Mouse (Mus musculus) right cerebral cortex, postnatal 4 days (tissue): ENCODE data around the gene Snrpc.
"Not testable (repeated sequence)": the region's sequence is repeated elsewhere in the genome, so short reads cannot be mapped to it uniquely, and the experiment has no call there.

Source experiments
- DNase-seq: peaks from one replicate; pipeline ENCODE4 v3.0.0-alpha.2; 2022

Snrpc gene

DNA sequence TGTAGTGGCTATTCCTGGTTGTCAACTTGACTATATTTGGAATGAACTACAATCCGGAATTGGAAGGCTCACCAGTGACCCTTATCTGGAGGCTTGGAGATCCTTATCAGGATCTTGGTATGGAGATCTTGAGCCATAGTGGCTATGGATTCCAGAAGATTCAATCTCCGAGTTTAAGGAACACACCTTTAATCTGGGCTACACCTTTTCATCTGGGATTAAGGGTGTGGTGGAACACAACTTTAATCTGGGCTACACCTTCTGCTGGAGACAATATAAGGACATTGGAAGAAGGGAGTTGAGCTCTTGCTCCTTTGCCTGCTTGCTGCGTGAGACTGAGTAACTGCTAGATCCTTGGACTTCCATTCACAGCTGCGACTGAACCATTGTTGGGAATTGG lies at the start of gene Snrpc:
Gene Snrpc (plus strand): TSS at position 301 of the 400 bp plus-strand sequence.
- not testable (repeated sequence) for DNase-seq

DNA sequence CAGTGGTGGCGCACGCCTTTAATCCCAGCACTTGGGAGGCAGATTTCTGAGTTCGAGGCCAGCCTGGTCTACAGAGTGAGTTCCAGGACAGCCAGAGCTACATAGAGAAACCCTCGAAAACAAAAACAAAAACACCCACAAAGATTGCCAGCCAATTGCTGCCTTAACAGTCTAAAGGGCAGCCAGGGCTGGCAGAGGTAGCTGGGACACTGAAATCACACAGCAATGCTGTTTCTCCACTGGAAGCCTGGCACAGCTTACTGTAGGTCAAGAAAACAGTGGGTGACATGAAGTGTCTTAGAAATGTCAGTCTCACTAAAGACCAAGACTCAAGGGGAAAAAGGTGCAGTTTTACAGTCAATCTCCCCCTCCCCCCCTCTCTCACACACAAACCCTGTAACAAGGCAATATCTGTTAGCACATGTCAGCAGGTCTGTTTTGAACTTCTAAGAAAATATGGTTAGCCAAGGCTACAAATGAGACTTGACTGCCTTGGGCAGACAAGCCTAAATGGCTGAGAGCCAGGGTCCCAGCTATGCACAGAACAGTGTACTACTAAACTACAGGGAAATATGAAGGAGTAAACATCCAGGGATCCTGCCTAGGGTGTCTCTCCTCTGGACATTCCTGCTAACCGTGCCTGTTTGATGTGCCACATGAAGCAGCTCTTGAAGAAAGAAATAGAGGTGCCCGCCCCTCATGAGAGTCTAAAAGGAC lies 49.3 kb upstream of the Snrpc start:
- DNase-seq: no peak

DNA sequence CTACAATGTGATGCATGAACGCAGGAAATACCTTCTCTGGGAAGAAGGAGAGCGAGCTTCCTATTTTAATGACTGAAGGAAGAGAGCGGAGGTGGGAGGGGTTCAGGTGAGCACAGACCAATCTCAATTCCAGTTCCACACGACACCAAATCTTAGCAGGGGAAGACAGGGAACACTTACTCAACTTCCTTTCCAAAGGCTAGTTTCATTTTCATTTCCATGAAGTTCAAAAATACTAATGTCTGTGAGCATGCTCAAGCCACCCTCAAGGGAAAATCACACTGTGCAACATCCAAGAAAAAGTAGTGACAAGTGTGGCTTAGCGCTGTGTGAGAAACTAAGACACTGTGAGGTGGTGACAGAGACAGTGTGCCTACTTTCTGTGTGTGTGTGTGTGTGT lies 47.9 kb upstream of the Snrpc start:
- DNase-seq: no peak

GRCm38 (mm10) chr17:27790976-27791375 lies 47.0 kb upstream of the Snrpc start:
- DNase-seq: no peak

DNA sequence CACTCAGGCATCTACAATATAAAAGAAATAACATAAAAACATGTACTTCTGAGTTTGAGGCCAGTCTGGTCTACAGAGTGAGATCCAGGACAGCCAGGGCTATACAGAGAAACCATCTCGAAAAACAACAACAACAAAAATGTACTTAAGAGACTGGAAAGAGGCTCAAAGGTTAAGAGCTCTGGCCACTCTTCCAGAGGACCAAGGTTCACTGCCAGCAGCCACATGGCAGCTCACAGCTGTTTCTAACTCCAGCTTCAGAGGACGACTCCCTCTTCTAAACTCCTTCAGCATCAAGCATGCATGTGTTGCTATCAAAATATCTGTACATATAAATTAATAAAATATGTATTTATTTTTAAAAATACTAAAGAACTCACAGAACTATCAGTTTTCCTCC lies 46.4 kb upstream of the Snrpc start:
- DNase-seq: no peak

DNA sequence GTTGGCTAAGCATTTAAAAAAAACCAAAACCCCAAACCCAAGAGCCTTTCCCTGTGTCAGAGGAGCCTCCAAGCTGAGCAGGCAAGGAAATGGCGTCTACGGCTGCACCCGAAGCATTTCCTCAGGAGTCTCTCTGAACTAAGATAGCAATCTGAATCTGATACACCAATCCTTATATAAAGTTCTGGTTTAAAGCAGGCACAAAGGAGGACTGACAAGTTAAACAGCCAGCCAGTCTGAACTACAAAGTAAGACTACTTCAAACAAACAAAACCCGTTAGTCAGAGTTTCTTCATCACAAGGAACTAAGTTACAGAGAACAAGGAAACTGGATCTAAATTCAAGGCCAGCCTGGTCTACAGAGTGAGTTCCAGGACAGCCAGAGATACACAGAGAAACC lies 45.4 kb upstream of the Snrpc start:
- no peak for DNase-seq

DNA sequence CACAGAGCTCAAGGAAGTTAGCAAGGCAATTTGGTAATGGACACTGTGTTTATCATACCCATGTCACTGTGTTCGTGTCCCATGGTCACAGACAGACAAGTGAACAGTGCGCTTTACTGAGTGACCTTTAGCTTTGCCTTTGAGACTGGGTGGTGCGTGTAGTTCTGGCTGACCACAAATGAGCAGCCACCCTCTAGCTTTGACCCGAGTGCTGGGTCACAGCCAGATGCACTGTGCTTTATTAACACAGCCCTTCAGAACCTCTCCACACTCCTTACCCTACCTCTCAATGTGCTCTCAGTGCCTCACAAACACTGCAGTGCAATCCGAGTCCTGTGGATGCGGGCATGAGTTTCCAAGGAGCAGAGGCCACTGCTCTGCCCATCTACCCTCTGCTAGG lies 44.8 kb upstream of the Snrpc start:
- DNase-seq: no peak

DNA sequence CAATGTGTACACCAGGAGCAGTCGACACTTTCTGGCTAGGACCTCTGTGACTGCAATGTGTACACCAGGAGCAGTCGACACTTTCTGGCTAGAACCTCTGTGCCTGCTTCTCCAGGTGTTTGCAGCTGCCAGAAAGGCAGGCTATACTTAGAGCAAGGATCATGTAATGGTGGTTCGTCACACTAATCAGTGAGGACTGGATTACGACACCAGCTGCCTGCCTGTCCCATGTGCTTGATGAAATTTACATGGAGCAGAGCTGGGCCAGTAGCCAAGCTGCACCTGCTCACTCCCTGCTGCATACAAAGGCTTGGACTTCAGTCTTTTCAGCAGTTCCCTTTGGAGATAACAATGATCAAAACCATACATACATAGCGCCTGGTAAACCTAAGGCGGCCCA lies 41.2 kb upstream of the Snrpc start:
- peak; percentile 38 for DNase-seq

GRCm38 (mm10) chr17:27797341-27797872 lies 40.5 kb upstream of the Snrpc start:
- peak; percentile 14 for DNase-seq

- no peak for DNase-seq
These were observed 38.0 kb upstream of the Snrpc start for GRCm38 (mm10) chr17:27799771-27800584.

DNA sequence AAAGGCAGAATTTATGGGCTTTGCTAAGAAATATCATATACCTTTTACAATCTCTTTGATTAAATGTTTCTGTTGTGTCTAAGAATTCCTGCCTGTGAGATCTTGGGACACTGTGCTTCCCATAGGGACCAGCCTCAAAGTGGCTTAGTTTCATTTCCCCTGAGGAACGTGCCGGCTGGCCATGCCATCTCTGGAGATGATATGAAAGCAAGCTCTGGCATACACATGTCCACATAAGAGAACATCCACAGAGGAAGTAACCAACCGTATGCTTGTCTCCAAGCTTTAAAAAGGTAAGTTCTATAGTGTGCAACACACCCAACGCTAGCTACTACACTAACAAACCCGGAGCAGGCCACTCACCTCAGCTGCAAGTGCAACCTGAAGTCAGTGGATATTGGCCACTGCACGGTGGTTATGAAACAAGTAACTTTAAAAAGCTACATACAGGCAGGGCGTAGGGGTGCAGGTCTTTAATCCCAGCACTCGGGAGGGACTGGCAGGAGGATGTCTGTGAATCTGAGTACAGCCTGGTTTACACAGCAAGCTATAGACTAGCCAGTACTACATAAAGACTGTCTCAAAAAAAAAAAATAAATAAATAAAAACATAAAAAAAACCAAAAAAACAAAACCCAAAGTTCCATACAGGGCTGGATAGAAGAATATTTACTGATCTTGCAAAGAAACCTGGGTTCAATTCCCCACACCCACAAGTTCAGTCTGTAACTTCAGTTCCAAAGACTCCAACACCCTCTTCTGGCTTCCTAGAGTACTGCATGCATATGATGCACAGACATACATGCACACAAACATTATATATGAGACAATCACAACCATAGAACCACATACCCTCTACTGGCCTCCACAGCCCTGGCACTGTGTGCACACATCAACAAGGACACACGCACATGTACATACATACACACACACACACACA lies 37.0 kb upstream of the Snrpc start:
- DNase-seq: no peak

DNA sequence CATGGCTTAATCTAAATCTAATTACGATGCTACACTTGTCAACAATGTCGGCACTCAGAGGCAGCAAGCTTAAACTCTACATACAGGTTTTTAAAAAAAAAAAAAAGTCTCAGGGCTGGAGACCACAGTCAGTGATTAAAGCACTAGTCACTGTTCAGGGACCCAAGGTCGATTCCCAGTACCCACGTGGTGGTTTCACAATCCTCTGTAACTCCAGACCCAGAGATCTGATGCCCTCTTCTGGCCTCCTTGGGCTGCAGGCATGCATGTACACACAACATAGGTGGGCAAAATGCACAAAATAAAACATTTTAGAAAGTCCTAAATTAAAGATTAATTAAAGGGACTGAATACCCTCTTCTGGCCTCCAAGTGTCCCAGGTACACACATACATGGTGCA lies 34.2 kb upstream of the Snrpc start:
- no peak for DNase-seq

GRCm38 (mm10) chr17:27804156-27804690 lies 33.7 kb upstream of the Snrpc start:
- no peak for DNase-seq

GRCm38 (mm10) chr17:27804803-27805770 lies 32.9 kb upstream of the Snrpc start:
- no peak for DNase-seq

DNA sequence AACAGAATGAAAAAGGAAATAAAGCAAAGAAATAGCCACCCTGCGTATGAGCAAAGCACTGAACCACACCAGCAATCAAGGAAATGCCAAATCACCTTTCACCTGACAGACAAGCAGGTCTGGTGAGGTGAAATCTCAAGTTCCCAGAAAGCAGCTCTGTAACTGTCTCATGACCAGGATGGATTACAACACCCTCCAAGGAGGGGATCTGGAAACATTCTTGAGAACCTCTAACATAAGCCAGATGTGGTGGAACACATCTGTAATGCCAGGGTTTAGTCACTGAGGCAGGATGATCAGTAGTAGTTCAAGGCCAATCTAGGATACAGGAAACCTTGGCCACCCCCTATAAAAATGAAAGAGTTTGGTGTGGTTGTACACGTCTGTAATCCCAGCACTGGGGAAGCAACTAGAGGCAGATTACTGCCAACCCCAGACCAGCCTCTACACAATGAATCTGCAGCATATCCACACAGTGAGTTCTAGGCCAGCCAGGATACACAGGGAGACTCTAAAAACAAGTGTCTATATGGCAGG lies 30.3 kb upstream of the Snrpc start:
- no peak for DNase-seq

GRCm38 (mm10) chr17:27810569-27811331 lies 27.2 kb upstream of the Snrpc start:
- no peak for DNase-seq

GRCm38 (mm10) chr17:27811980-27812379 lies 26.0 kb upstream of the Snrpc start:
- no peak for DNase-seq

DNA sequence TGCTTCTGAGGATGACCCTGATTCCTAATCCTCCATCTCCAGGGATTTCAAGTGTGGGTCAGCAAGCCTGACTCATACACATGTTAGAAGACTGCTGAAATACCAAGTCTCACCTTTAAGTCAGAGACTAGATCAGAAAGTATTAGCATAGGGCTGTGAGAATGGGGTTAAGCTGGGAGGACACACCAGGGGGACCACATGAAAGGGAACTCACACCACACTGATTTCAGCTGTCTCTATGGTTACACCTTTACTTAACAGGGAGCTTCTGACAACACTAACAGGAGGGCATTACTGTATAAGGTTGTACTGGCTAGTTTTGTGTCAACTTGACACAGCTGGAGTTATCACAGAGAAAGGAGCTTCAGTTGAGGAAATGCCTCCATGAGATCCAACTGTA lies 23.3 kb upstream of the Snrpc start:
- no peak for DNase-seq

DNA sequence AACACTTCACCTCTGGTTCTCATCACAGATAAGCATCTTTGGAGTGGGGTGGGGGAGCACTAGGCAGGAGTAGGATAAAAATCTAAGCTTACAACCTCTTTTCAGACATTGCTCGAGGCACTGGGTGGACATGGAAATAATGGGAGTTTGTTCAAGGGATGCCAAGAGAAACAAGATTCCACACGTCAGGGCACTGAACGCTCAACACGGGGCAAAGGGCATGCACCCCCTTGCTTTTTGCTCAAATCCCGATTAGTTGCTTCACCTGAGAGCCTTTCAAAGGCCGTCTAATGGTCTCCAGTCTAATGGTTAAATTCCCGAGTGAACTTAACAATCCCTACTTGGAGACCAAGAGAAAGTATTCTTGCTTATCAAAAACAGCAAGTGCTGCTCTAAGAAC lies 18.9 kb upstream of the Snrpc start:
- DNase-seq: no peak

GRCm38 (mm10) chr17:27819521-27819970 lies 18.4 kb upstream of the Snrpc start:
- peak; percentile 26 for DNase-seq
